Mouse (Mus musculus): Measurements from ENCODE around the gene Gm5930.
A peak's percentile ranks its signal among the peaks of the same experiment; 100 is the strongest.
"Not testable (repeated sequence)": the region's sequence is repeated elsewhere in the genome, so short reads cannot be mapped to it uniquely, and the experiment has no call there.

DNA sequence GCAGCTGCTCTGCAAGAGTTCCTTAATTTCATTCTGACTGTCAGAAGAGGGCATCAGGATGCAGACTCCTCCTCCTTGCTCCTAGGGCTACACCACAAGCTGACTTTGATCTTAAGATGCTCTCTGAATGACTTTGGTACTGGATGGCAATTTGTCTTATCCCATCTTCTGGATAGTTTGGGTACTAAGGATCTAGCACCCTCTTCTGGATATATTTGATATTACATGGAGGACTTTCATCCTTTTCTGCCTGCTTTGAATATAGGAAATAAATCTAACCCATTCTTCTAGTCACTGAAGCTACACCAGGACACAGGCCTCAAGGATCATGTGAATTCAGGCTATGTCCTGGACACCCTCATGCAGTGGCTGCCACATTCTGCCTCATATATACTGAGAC, 23.9 kb upstream of the Gm5930 start:
- peak; percentile 17; the same call in 1 of the 2 replicates for TF ChIP-seq CTCF (IDR thresholded peaks at IDR 0.05)
- TF ChIP-seq EP300 (IDR thresholded peaks at IDR 0.05): not testable (repeated sequence)
